Mouse (Mus musculus) limb, embryonic 13.5 days (tissue): ENCODE measurements around the gene 4932438H23Rik. TPM values are rescaled to one million over a fixed set of nuclear protein-coding genes. Genes with fewer than 3 reads are reported as not detected.

Experiments used
- ATAC-seq: fragments of 200-750 bp; cut with Nextera tagmentation; 2 replicates; pipeline ENCODE4 v1.8.0; 2017; ENCODE audit warnings: low read depth, moderate number of reproducible peaks, moderate TSS enrichment; ENCODE audit not compliant: low FRiP score
- H3K27ac ChIP-seq: fragments of 300-500 bp; sonication (generic); 2 replicates; pipeline ENCODE4 v1.5.1; 2015; ENCODE audit warnings: inconsistent platforms, mild to moderate bottlenecking, moderate library complexity
- H3K27me3 ChIP-seq: fragments of 300-500 bp; sonication (generic); 2 replicates; pipeline ENCODE4 v1.6.1; 2015; ENCODE audit warnings: mild to moderate bottlenecking, inconsistent platforms
- H3K36me3 ChIP-seq: fragments of 300-500 bp; sonication (generic); 2 replicates; pipeline ENCODE4 v1.6.1; 2015; ENCODE audit warnings: inconsistent platforms, mild to moderate bottlenecking, moderate library complexity
- H3K4me1 ChIP-seq: fragments of 300-500 bp; sonication (generic); 2 replicates; pipeline ENCODE4 v1.6.1; 2015; ENCODE audit warnings: inconsistent platforms
- H3K4me2 ChIP-seq: fragments of 300-500 bp; sonication (generic); replicated peaks from 2 replicates; pipeline ENCODE4 v1.6.1; 2015; ENCODE audit warnings: inconsistent platforms, mild to moderate bottlenecking, moderate library complexity
- H3K4me3 ChIP-seq: fragments of 300-500 bp; sonication (generic); 2 replicates; pipeline ENCODE4 v1.5.1; 2015; ENCODE audit warnings: moderate library complexity, mild to moderate bottlenecking, inconsistent platforms
- H3K9ac ChIP-seq: fragments of 300-500 bp; sonication (generic); 2 replicates; pipeline ENCODE4 v1.6.1; 2015; ENCODE audit warnings: mild to moderate bottlenecking, inconsistent platforms
- H3K9me3 ChIP-seq: fragments of 300-500 bp; sonication (generic); 2 replicates; pipeline ENCODE4 v1.6.1; 2016; ENCODE audit warnings: inconsistent platforms
- WGBS: fragments of 180-500 bp; shearing (Covaris S2); methylation state at CpG from one replicate; pipeline ENCODE4 v1.1.7; 2015; 5-methylcytosine and 5-hydroxymethylcytosine counted together
- polyA plus RNA-seq: library from polyadenylated mRNA; unstranded; fragments of >200 nt; fragmentation: Nextera tagmentation; extraction: Ambion mirVana; gene quantifications from 2 replicates; pipeline ENCODE4 v1.2.1, GENCODE M21; 2015

The 4932438H23Rik gene
- polyA plus RNA-seq, 1 experiment from 2014 or later: 0.11 TPM

GRCm38 (mm10) chr16:91044270-91045182 lies 50.4 kb downstream of the 4932438H23Rik start, which contains the start of gene Paxbp1:
Paxbp1 (minus strand) TSS chr16:91044543.
- H3K27ac ChIP-seq: peak within 1 kb of the TSS; percentile 97
- 1% methylated on average over 67 of the region's 70 CpGs for WGBS

GRCm38 (mm10) chr16:91043461-91044248 lies 51.3 kb downstream of the 4932438H23Rik start:
- peak overlapping the region; percentile 98 for H3K4me3 ChIP-seq
- peak overlapping the region; percentile 94 for H3K9ac ChIP-seq
- H3K4me2 ChIP-seq: peak overlapping the region; percentile 78
- under 1% methylated on average over 49 of the region's 63 CpGs for WGBS
- peak; percentile 68 for ATAC-seq
- peaks cover 20% of the 10 kb centered on the region for H3K4me1 ChIP-seq
- H3K36me3 ChIP-seq: peaks cover 20% of the 10 kb centered on the region
- peak overlapping the region; percentile 97 for H3K27ac ChIP-seq
- H3K9me3 ChIP-seq: no peaks in the 10 kb centered on the region
- no peaks in the 10 kb centered on the region for H3K27me3 ChIP-seq

More at GRCm38 (mm10) chr16:91044270-91045182, 50.4 kb downstream of the 4932438H23Rik start, which contains the start of gene Paxbp1:
- H3K9ac ChIP-seq: peak within 1 kb of the TSS; percentile 94
- peak within 1 kb of the TSS; percentile 98 for H3K4me3 ChIP-seq
- peak within 1 kb of the TSS; percentile 78 for H3K4me2 ChIP-seq
- H3K36me3 ChIP-seq: peaks cover 15% of the 10 kb centered on the region
- peak; percentile 95 for ATAC-seq
- peaks cover 20% of the 10 kb centered on the region for H3K4me1 ChIP-seq
- no peaks in the 10 kb centered on the region for H3K27me3 ChIP-seq
- no peaks in the 10 kb centered on the region for H3K9me3 ChIP-seq

GRCm38 (mm10) chr16:91042640-91043039 lies 52.3 kb downstream of the 4932438H23Rik start:
- peak overlapping the region; percentile 78 for H3K4me2 ChIP-seq
- no peaks in the 10 kb centered on the region for H3K27me3 ChIP-seq
- H3K4me3 ChIP-seq: peak overlapping the region; percentile 98
- peaks cover 30% of the 10 kb centered on the region for H3K36me3 ChIP-seq
- 66% methylated on average over 1 of the region's 1 CpGs for WGBS
- no peak overlapping the region for H3K27ac ChIP-seq
- peak overlapping the region; percentile 69 for H3K9ac ChIP-seq
- ATAC-seq: no peak
- H3K9me3 ChIP-seq: no peaks in the 10 kb centered on the region
- H3K4me1 ChIP-seq: peaks cover 20% of the 10 kb centered on the region

- Histone ChIP-seq H3K4me3 (no peak overlapping the region), H3K4me2 (no peak overlapping the region), H3K27me3 (no peaks in the 10 kb centered on the region), H3K9me3 (no peaks in the 10 kb centered on the region), H3K9ac (no peak overlapping the region), H3K36me3 (peaks cover 81% of the 10 kb centered on the region), H3K27ac (no peak overlapping the region), H3K4me1 (no peaks in the 10 kb centered on the region)
- WGBS: 90% methylated on average over 10 of the region's 10 CpGs
- no peak for ATAC-seq
Observed at GRCm38 (mm10) chr16:91035866-91036265, 59.1 kb downstream of the 4932438H23Rik start.

GRCm38 (mm10) chr16:91030751-91031150 lies 64.2 kb downstream of the 4932438H23Rik start:
- no peak overlapping the region for H3K27ac ChIP-seq
- 87% methylated on average over 4 of the region's 4 CpGs for WGBS
- no peaks in the 10 kb centered on the region for H3K4me1 ChIP-seq
- no peaks in the 10 kb centered on the region for H3K27me3 ChIP-seq
- H3K9me3 ChIP-seq: no peaks in the 10 kb centered on the region
- no peak overlapping the region for H3K4me3 ChIP-seq
- no peak for ATAC-seq
- peaks cover 88% of the 10 kb centered on the region for H3K36me3 ChIP-seq
- H3K9ac ChIP-seq: no peak overlapping the region
- no peak overlapping the region for H3K4me2 ChIP-seq

- WGBS: 89% methylated on average over 2 of the region's 2 CpGs
- no peak for ATAC-seq
- no peak overlapping the region for H3K27ac ChIP-seq
Observed at GRCm38 (mm10) chr16:91029901-91030300, 65.0 kb downstream of the 4932438H23Rik start.

GRCm38 (mm10) chr16:91029161-91029743 lies 65.7 kb downstream of the 4932438H23Rik start:
- H3K4me3 ChIP-seq: no peak overlapping the region
- H3K9ac ChIP-seq: no peak overlapping the region
- peaks cover 91% of the 10 kb centered on the region for H3K36me3 ChIP-seq
- H3K4me1 ChIP-seq: no peaks in the 10 kb centered on the region
- no peaks in the 10 kb centered on the region for H3K27me3 ChIP-seq
- ATAC-seq: no peak
- 96% methylated on average over 8 of the region's 8 CpGs for WGBS
- no peak overlapping the region for H3K27ac ChIP-seq
- H3K9me3 ChIP-seq: no peaks in the 10 kb centered on the region
- no peak overlapping the region for H3K4me2 ChIP-seq

More at GRCm38 (mm10) chr16:91029901-91030300, 65.0 kb downstream of the 4932438H23Rik start:
- H3K9me3 ChIP-seq: no peaks in the 10 kb centered on the region
- peaks cover 90% of the 10 kb centered on the region for H3K36me3 ChIP-seq
- H3K9ac ChIP-seq: no peak overlapping the region
- no peak overlapping the region for H3K4me2 ChIP-seq
- H3K4me3 ChIP-seq: no peak overlapping the region
- H3K27me3 ChIP-seq: no peaks in the 10 kb centered on the region
- H3K4me1 ChIP-seq: no peaks in the 10 kb centered on the region

- Histone ChIP-seq H3K9me3 (0 out of 2 replicates have a peak, but pooled peaks cover 4% of the 10 kb centered on the region), H3K4me3 (no peak overlapping the region), H3K4me2 (no peak overlapping the region), H3K9ac (no peak overlapping the region), H3K27ac (no peak overlapping the region), H3K27me3 (no peaks in the 10 kb centered on the region), H3K4me1 (no peaks in the 10 kb centered on the region), H3K36me3 (peaks cover 88% of the 10 kb centered on the region)
- ATAC-seq: no peak
- 88% methylated on average over 4 of the region's 4 CpGs for WGBS
Observed at GRCm38 (mm10) chr16:91026290-91026689, 68.6 kb downstream of the 4932438H23Rik start.

GRCm38 (mm10) chr16:91023384-91023783 lies 71.5 kb downstream of the 4932438H23Rik start:
- WGBS: 86% methylated on average over 1 of the region's 1 CpGs
- Histone ChIP-seq H3K36me3 (peaks cover 94% of the 10 kb centered on the region), H3K9ac (no peak overlapping the region), H3K9me3 (0 out of 2 replicates have a peak, but pooled peaks cover 4% of the 10 kb centered on the region), H3K27ac (no peak overlapping the region), H3K4me2 (no peak overlapping the region), H3K27me3 (no peaks in the 10 kb centered on the region), H3K4me3 (no peak overlapping the region), H3K4me1 (no peaks in the 10 kb centered on the region)
- ATAC-seq: no peak

- no peak overlapping the region for H3K9ac ChIP-seq
- 93% methylated on average over 10 of the region's 10 CpGs for WGBS
- ATAC-seq: no peak
- H3K4me3 ChIP-seq: no peak overlapping the region
- H3K4me2 ChIP-seq: no peak overlapping the region
- 0 out of 2 replicates have a peak, but pooled peaks cover 4% of the 10 kb centered on the region for H3K9me3 ChIP-seq
- no peaks in the 10 kb centered on the region for H3K27me3 ChIP-seq
- no peaks in the 10 kb centered on the region for H3K4me1 ChIP-seq
- H3K27ac ChIP-seq: no peak overlapping the region
- peaks cover 89% of the 10 kb centered on the region for H3K36me3 ChIP-seq
Observed at GRCm38 (mm10) chr16:91020842-91021483, 74.0 kb downstream of the 4932438H23Rik start.

- WGBS: 97% methylated on average over 4 of the region's 4 CpGs
Observed at GRCm38 (mm10) chr16:91019476-91019875, 75.4 kb downstream of the 4932438H23Rik start.

More at GRCm38 (mm10) chr16:91019476-91019875, 75.4 kb downstream of the 4932438H23Rik start:
- Histone ChIP-seq H3K9me3 (0 out of 2 replicates have a peak, but pooled peaks cover 4% of the 10 kb centered on the region), H3K27ac (no peak overlapping the region), H3K4me3 (no peak overlapping the region), H3K9ac (no peak overlapping the region), H3K4me1 (no peaks in the 10 kb centered on the region), H3K4me2 (no peak overlapping the region), H3K27me3 (no peaks in the 10 kb centered on the region), H3K36me3 (peaks cover 86% of the 10 kb centered on the region)
- ATAC-seq: no peak
